Mouse (Mus musculus) adrenal gland, adult (tissue): ENCODE measurements around the gene Igf1r.
A peak's percentile ranks its signal among the peaks of the same experiment; 100 is the strongest.
"Not testable (repeated sequence)": the region's sequence is repeated elsewhere in the genome, so short reads cannot be mapped to it uniquely, and the experiment has no call there.

Experiments used
- DNase-seq, 2 experiments: peaks; one replicate each; pipeline ENCODE4 v3.0.0; 2022 to 2023; ENCODE audit warnings: low spot score in 1 of 2; ENCODE audit not compliant: inconsistent age in 2 of 2

Igf1r gene

DNA sequence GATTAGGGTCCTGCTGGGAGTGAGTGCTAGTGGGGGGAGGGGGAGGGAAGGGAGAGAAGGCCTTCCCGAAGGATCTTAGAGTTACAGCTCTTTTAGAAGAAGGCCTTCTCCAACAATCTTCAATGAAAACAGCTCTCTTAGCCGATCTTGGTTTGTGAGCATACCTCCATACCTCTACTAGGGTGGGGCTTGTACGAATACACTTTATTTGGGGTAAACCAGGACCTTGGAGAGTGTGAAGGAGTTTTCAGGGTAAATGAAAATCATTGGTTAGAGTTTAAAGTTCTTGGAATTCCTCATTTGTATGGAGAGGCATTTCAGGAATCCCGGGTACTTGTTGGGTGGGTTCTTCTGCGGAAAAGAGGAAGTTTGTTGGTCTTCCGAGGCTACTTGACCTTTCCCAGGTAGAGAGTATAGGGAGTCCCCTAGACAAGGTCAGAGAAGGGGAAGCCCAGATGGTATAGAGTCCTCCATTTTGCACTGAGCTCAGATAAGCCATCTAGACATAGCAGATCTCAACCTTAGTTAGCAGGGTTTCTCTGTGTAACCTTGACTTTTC, 307.0 kb downstream of the Igf1r start:
- no peak for DNase-seq

DNA sequence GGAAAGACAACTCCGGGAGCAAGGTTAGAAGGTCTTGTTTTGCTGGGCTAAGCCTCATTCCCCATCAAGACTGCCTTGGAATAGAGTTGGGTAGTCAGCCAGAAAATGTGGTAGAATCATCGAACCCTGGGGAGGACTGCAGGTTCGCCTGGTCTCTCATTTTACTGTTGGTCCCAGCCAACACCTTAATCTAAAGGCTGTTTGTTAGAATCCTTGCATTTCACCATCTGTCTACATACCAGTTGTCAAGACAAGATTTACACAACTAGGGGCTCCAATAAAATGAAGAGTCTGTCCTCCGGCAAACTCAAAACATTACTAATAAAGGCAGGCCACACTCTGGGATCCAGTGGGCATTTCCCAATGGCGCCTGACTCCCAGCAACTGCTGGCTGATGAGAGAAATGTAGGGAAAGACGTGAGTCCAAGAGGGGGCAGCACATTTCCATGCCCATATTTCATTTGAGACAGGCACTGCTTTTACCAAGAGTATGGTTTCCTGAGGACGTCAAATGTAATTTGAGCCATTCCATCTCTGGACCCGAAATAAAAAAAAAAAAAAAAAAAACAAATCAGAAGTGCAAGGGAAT, 310.1 kb downstream of the Igf1r start:
- DNase-seq = no peak

DNA sequence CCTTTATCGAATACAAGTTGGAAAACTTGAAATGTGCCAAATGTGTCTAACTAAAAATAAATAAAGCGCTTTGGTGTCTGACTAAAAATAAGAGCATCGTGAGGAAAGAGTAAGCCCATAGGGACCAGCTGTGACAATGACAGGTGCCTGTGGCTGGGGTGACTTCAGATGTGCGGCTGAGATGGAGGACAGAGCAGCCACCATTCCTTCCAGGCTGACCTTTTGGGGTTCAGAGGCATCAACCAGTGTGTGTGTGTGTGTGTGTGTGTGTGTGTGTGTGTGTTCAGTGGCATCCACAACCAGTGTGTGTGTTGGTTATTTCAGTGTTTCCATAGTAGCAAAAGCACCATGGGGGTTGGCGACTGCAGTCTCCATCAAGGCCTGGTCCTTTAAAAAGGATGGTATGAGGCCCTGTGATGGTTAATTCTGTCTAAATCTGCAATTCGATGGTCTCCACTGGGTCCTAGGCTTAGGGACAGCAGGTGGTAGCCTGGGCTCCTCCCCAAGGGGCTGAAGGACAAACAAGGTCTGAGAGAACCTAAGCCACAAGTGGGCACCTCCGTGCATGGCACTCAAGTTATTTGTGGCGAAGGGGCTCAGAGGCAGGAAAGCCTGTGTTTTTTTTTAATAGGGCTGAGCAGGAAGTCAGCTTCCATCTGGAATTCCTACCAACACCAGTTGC, 310.9 kb downstream of the Igf1r start:
- no peak for DNase-seq

DNA sequence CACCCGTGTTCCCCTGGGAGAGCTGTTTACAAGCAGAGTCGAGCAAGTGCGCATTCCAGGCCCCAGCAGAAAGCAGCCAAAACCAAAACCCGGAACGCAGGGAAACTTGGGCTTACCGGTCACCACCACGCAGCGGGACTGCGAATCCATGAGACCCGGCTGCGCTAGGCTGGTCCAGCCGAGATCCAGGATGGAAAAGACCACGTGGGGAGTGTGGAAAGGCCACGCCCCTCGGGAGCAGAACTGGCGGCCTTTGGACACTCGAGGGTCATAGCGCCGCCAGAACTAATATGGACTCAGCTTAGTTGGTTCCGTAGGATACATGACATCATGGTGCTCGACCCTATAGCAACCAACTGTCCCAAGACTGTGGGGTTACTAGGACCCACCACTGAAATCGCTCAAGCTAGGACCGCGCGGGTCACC, 311.4 kb downstream of the Igf1r start, which contains the start of gene Pgpep1l:
TSS of gene Pgpep1l (minus strand) at position 206 of the 426 bp plus-strand sequence.
- DNase-seq = peak; percentile 30 to 71

DNA sequence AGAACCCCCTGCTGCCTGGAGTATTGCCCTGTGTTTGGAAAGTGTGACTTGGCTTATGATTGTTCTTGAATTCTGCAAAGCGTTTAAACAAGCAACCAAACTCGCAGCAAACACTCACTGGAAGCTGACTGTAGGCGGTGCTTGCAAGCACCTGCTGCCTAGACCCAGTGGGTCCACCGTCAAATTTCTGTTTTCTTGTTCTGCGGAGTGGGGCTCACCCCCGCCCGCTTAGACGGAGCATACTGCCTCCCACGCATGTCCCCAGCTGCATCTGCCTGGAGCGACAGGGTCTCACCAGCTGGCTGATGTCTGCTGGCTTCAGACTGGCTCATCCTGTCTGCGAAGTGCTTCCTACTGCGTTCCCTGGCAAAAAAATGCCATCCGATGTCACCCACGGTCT, 311.9 kb downstream of the Igf1r start:
- DNase-seq = peak; percentile 6 to 46

DNA sequence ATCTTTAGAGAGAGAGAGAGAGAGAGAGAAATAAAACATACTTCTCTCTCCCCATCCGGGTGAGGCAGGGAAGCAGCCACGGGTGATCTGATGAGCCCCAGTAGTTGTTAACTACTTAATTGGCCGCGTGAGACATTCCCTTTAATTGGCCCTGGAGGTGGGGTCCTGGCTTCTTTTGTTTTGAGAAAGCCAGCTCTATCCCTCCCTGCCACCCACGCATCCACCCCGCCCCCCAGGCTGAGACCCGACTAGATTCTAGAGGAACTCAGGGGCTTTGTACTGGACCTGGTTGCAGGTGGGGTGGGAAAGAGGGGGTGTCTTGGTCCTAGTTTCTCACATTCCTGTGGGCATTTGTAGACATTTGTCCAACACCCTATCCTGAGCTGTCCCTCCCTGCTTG, 312.8 kb downstream of the Igf1r start:
- no peak for DNase-seq

DNA sequence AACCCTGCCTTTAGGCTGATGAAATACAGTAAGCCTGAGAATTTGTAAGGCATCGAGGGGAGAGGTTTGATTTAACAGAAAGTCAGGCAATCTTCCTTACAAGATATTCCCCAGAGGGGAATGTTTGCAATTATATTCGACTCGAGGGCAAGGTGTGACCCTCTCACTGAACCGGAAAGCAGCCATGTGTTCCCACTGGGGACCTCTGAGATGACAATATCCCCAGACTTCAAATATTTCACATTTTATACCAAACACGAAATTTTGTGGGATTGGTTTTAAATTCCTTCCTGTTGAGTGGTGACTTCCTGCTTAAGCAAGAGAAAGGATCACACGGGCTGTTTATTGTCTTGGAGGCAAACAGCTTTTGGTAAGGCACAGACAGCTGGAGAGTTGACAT, 314.1 kb downstream of the Igf1r start:
- DNase-seq = no peak

DNA sequence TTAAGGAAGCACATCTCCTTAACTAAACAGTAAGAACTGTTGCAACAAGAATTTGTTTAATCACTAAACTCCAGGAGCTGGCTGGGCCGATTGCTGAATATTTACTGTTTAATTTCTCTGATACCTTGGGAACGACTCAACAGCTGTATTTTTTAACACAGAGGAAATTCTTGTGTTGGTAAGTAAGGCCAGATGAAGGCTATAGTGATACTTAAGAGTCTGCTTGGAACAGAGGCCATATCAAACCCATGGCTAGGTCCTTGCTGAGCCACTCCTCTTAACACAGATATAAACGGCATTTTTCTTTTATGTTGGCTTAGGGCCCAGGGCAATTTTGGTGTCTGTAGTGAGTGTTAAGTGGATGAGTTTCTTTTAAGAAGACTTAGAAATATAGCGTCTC, 317.9 kb downstream of the Igf1r start:
- no peak for DNase-seq

DNA sequence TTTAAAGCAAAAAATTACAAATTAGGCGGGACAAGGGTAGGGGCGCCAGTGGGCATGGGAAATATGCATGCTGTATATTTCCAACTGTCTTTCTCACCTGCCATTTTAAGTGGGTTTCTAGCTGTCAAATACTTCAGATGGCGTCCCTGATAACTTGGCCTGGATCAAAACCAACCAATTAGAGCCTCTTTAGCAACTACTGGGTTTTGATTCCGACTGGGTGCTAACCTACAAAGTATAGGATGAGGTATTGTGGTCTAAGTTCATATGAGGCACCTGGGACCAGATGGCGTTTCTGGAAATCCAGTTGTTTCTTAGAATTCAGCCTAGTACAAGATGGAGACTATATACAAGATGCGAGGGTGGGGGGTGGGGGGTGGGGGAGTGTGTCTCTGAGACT, 319.2 kb downstream of the Igf1r start:
- no peak for DNase-seq

DNA sequence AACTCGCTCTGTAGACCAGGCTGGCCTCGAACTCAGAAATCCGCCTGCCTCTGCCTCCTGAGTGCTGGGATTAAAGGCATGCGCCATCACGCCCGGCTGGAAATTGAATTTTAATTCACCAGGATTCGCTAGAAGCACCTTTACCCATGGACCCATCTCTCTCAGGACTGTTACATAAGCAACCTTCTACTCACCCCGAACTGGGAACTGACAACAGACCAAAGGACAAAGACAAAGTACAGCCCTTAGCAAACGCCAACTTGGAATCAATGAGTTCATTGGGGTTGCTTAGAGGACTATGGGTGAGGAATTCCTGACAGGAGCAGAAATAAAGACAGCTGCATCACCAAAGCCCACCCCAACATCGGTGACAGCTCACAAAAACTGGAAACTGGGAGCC, 320.0 kb downstream of the Igf1r start:
- DNase-seq = no peak

DNA sequence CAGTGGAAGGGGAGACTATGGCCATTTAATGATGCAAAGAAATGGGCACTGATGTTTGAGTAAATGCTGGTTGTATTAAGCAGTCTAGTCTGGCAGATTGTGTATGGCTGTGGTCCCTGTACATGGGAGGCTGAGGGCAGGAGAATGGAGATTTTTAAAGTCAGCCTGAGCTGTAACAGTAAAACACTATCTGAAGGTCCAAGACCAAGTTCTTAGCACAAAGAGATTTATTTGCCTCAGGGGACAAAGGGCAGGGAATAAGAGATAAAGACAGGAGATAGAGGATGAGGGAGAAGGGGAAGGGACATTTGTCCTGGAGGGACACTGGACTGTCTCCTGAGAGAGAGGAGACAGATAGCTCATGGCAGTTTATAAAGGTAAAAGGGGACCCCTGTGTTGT, 320.9 kb downstream of the Igf1r start, which contains the start of gene Fam169b:
TSS of gene Fam169b (plus strand) at position 325 of the 400 bp plus-strand sequence.
- DNase-seq = no peak

DNA sequence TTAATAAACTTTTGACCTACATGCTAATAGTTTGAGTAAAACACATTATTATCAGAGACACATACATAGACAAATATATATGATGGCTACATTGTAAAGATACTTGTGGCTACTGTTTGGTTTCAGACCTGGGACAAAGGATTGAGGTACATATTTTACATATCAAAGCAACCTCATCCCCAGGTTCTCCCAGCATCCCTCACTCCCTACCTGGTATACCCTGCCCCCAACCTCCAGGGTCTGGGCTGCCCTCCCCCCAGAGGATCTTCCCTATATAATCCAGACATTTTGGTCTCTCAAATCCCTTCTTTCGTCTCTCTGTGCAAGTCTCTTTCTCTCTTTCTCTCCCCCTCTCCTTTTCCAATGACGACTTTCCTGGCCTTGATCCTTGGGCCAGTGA, 321.6 kb downstream of the Igf1r start:
- no peak for DNase-seq

DNA sequence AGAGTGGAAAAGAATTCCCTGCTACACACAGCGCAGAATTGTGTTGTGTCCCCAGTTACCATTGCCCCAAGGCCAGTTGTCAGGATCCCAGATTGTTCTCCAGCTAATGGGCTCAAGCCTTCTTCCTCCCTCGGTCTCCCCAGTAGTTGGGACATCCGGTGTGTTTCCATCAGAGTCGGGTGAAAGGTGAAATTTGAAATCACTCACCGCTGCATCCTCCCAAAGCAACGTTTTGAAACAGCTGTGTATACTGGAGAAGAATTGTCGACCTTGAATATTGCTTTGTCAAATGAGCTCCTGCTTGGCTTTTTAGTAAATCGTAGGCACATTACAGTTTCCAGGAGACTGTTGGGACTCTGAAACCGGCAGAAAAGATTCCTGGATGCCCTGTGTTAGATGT, 322.3 kb downstream of the Igf1r start:
- DNase-seq = no peak

DNA sequence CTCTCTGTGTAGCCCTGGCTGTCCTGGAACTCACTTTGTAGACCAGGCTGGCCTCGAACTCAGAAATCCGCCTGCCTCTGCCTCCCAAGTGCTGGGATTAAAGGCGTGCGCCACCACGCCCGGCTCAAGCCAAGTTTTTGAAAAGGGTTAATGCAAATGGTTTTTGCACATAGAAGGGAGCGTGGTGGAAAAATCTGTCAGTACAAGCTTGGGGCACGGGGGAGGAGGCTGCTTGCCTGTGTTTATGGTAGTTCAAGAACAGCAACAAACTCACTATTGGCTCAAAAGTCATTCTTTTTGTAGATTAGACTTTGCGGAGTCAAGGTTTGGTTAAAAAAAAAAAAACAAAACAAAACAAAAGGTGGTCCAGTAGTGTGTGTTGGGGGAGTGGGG, 322.8 kb downstream of the Igf1r start:
- DNase-seq = not testable (repeated sequence)

DNA sequence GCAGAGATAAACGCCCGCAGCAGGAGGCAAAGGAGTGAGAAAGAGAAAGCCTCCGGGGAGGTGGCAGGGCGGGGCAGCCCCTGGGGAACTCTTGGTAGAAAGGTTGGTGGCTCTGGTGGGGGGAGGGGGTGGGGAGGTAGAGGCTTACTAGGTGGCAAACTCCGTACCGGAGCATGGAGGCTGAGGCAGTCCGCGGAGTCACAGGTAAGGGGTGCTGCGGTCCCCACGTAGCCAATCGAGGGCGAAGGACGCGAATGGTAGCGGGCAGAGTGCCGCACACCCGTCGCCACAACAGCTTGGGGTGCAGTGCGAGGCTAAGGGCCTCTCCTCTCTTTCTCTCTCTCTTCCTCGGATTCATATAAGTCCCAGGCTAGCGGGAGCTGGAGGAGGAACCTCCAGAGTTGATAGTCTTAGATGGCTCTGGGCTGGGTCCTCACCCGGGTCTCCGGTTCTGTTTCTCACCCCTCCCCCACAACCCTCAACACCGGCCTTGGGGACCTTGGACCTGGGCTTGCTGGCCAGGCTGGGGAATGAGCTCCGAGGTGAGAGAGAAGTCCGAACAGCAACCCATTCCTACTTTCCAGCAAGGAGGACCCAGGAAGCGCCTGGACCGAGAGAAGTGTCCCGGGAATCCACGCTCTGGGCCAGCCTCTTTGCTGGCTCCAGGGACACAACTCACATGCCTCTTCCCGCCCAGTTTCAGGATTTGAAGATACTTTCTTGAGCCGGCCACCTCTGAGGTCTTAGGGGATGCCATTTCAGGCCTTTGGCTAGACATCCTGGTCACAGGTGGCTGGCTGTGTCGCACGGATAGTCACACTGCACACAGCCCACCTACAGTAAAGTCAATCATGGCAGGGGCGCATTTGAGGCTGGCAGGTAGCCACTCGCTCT, 323.5 kb downstream of the Igf1r start:
- peak; percentile 5 to 27 for DNase-seq

DNA sequence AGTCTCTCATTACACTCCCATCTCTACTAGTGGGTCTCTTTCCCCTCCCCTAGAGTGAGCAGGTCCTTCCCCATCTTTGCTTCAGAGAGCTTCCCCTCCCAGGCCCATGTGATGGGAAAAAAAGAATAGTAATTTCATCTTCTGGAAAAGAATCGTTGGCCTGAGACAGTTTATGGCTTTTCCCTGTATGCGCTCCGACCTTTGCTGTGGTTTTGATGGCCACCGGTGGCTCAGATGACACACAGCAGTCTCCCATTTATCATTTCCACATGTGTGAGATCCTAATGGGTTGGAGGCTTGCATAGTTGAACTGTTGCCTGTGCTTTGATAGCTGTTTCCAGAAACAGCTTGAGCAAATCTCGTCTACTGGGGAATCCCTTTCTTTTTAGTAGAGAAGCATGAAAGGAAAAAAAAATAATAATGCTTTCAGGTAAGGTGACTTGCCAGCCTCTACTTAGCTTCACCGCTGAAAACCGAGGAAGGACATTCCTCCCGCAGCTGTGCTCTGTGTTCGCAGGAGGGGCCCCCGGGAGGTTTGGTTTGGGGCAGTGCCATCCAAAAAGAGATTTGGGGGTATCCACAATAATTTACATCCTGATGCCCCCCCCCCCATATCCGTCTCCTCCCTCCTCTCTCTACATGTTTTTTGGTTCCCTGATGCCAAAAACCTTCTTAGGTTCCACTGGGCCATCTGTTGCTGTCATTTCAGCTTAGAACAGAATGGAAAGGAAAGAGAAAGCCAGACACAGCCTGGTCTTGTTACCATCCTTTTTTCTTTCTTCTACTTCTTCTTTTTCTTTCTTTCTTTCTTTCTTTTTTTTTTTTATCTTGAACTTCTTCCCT, 324.6 kb downstream of the Igf1r start:
- no peak for DNase-seq

DNA sequence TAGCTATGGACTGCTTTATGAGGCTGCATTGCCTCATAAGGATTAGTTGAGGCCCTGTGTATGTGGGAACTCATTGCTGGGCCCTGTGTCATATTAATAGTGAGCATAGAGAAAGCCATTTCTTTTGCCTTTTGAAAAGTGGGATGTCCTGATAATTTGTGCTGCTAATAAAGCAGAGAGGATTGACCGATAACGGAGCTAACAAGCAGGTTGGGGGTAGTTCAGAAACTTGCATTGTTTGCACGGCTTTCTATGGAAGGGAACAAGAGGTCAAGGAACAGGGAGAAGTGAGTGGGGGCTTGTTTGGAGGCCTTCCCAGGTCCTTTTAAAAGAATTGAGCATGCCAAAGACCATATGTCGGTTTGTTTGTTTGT, 325.3 kb downstream of the Igf1r start:
- DNase-seq = no peak

DNA sequence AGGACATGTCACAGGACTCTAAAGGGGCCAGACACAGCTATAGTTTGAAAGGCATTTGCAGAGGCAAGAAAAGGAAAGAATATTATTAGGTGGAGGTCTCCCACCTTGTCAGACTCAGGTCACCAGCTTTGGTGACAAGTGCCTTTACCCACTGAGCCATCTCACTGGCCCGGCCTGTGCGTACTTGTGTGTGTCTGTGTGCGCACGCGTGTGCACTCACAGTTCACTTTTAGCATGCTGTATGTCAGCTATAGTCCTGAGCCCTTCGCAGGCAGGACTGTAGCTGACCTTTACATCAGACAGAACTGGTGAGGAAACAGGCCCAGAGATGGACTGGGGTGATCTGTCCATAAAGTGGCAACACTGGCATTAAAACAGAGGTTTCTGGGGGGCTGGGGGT, 325.8 kb downstream of the Igf1r start:
- DNase-seq = no peak

DNA sequence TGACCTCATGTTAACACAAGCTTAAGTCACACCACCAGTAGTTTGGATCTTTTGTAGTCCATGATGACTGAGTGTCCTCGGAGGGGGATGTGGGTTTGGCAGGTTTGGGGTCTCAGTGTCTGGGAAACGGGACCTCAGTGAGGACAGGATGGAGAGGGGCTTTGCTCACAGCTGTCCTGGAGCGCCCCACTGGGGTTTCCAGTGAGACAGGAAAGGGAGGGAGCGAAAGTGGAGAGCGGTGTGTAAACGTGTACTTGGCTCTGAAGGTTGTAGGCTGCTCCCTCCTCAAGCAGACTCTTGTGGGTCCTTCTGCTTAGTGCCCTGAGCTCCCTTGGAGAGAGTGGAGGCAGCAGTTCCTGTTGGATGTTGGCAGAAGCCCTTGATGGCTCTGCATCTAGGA, 326.3 kb downstream of the Igf1r start:
- DNase-seq = no peak

DNA sequence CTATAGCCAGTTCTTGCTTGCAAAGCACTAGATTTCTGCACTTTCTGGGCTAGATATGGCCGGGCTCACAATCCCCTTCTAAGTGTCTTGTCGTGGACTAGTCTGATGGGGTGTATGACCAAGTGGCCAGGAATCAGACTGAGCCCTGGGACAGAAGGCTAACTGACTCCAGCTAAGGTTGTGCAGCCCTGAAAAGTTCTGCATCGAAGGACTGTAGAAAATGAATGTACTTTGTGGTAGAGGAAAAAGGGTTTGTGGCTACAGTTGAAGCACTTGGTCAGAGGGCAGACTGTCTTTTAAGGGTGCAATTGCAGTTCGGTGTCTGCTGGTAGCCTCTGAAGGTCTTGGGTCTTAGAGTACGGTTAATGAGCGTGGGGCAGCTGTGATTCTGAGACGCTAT, 326.9 kb downstream of the Igf1r start:
- DNase-seq = no peak

DNA sequence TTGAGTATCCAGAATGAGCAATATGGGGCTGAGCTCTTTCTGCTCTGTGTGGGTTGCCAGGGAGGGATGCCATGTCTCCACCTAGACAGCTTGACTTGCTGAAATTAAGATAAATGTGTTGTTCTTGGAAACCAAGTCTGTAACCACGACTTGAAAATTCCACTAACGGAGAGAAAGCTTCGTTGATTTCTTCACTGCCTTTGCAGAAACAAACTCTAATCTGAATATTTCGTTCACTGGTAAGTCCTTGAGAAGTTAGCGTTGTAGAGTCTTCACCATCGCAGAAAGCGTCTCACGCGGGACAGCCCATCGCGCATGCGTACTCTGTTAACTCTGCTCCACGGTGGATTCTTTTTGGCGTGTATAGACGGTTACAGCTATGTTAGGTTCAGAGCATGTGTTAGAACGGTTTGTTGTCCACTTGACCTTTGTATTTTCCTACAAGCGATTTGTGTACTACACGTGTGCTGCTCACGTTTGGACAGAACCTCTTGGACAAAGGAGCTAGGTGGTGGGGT, 327.8 kb downstream of the Igf1r start:
- DNase-seq = no peak
